Mouse (Mus musculus) ES-Bruce4 (cell line): ENCODE data around the gene Ust.

Source experiments
- CTCF ChIP-seq: IDR thresholded peaks from one replicate; pipeline ENCODE4 v1.8.1; 2011; ENCODE audit warnings: low read depth, low read length
- POLR2A ChIP-seq: IDR thresholded peaks from one replicate; pipeline ENCODE4 v1.8.1; 2011; ENCODE audit warnings: low read length; ENCODE audit not compliant: insufficient read depth

- TF ChIP-seq POLR2A (no peak), CTCF (no peak)
Observed at GRCm38 (mm10) chr10:8498951-8499891, 19.4 kb downstream of the Ust start.
